Mouse (Mus musculus): ENCODE measurements at regions not wholly inside any gene's neighbourhood (a gene's known extent, or its start where the extent isn't known, plus 50 kb on each side); places are given as distances from the start of the nearest gene placed in this dataset.

- TF ChIP-seq POLR2A (IDR thresholded peaks at IDR 0.05; ENCODE audit: extremely low read depth, insufficient read depth, low read length) (no peak), CTCF (IDR thresholded peaks at IDR 0.05; ENCODE audit: low read depth, low read length) (no peak)
These were observed 71.8 kb upstream of the Cyp1b1 start for GRCm38 (mm10) chr17:79786691-79787090.
